Mouse (Mus musculus) gastrocnemius, postnatal 4 days (tissue): Measurements from ENCODE around the gene Nfic. TPM values are rescaled to one million over a fixed set of nuclear protein-coding genes. Genes with fewer than 3 reads are reported as not detected.

Experiments used
- DNase-seq, 2 experiments: peaks; one replicate each; pipeline ENCODE4 v3.0.0; 2021 to 2022; ENCODE audit warnings: low spot score in 2 of 2, mixed read lengths in 2 of 2
- total RNA-seq, 2 experiments: library from RNA; stranded (reverse); gene quantifications; 2 replicates each; pipeline ENCODE4 v1.2.3; 2021

The Nfic gene
- total RNA-seq, 2 experiments from 2014 or later = 274 to 335 TPM

DNA sequence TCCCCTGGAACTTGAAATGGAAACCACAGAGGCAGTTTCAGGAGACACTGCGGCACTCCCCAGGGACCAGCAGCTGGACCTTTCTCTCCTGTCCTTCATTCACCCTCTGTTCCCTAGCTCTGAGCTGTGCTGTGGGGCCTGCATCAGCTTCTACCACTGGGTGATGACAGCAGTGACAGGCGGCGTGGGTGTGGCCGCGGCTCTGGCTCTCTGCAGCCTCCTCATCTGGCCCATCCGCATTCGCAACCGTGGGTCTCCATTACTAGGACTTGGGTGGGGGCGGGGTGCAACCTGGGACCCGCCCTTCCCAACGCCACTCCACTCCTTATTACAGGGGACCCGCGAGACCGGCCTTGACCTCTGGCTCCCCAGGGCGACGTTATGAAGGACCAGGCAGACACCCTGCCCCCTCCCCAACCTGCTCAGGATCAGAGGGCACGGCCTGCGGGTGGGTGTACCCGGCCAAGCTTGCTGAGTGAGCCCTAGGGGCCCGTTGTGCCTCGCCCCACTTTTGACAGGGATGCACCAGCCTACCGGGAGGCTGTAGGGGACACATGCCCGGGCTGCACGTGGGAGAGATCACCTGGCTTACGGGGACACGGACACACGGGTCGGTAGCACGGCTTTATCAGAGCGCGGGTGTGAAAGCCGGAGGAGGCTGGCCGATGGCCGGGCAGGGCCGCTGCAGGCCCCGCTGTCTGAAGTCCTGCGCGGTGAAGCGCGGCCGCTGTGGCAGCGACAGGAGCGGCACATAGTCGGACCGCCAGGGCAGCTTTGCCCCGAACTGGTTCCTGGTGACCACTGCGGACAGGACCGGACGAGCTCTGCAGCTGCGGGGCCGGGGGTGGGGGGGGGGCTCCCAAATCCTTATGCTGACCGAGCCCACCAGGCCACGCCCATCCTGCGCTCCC lies 91.7 kb downstream of the Nfic start:
- DNase-seq = no peak

- DNase-seq = no peak
Measured at GRCm38 (mm10) chr10:81362336-81362949, 93.0 kb downstream of the Nfic start.

DNA sequence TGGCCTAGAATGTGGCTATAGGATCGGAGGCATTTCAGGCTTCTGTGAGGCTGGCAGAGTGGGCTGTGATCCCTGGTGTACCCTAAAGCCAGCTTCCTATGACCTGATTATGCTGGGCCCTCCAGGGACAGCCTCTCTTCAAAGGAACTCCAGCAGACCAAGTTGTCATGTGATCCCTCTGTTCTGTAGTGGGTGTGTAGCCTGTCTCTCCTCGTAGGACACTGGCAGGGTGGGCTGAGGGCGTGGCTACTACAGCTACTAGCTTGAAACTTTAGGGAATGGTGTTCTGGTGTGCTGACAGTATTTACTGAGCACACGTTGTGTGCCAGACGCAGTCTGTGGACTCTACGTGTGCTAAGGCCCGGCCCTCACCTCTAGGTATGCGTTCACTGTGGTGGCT lies 94.7 kb downstream of the Nfic start:
- DNase-seq = no peak

DNA sequence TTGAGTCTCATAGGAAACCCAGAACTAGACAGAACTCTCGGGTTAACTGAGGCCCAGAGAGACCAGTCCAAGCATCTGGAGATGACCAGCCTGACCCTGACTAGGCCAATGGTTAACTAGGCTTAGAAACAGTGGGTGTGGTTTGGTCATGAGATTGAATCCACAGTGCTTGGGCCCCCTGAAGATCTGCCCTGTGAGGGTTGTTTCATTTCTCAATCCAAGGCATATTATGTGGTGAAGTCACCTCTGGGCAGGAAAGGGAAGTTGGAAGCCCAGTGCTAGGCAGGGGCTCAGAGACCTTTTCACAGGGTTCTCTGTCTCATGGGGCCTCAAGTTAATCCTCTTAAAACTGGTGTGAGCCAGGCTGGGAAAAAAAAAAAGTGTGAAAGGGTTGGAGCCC lies 96.6 kb downstream of the Nfic start:
- no peak for DNase-seq

DNA sequence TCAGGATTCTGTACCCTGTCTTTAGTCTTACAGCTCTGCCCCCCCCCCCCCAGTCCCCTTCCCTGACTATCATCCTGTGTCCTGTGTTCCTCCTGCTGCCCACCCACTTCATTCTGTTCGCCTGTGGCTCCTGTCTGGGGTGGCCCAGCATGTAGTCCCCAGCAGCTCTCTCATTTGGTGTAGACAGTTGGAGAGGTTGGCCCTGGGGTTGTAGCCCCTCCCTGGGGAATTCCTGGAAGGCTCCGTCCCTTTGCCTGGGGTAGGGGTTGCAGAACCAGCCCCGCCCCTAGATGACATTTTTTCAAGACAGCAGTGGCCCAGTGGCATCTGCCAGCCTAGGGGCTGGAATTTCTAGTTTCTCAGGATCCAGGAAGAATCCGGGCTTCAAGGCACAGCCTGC lies 97.2 kb downstream of the Nfic start:
- no peak for DNase-seq

DNA sequence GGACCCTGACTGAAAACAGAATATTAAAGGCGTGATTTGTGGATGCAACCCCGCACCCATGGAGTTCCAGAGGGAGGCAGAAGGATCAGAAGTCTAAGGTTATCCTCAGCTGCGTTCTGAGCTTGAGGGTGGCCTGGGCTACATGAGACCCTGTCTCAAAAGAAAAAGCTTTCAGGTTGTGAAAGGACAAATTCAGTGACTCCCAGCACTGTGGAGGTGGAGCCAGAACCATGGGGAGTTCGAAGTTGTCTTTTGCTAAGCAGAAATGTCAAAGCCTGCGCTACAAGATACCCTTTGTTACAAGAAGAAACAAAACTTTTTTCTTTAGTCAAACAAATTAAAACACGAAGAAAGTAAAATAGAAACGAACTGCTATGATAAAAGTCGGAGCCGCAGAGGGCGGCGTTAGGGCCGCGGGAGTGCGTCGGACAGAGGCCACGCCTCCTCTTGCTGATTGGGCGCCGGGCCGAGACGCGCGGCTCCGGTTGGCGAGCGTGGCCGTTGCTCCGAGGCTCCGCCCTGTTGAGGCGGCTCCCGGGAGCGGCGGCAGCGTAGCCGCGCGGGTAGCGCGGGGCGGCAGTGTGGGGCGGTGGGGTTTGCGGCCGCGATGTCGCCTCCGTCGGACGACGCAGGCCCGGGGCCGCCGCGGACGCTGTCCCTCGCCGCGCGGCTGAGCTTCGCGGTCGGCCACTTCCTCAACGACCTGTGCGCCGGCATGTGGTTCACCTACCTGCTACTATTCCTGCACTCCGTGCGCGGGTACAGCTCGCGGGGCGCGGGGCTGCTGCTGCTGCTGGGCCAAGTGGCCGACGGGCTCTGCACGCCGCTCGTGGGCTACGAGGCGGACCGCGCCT lies 98.2 kb downstream of the Nfic start, which contains the start of gene Mfsd12:
Mfsd12 (plus strand) TSS at position 501 of the 854 bp plus-strand sequence.
- peak; percentile 90 to 94 for DNase-seq

- no peak for DNase-seq
Measured at GRCm38 (mm10) chr10:81356352-81356990, 99.0 kb downstream of the Nfic start.

DNA sequence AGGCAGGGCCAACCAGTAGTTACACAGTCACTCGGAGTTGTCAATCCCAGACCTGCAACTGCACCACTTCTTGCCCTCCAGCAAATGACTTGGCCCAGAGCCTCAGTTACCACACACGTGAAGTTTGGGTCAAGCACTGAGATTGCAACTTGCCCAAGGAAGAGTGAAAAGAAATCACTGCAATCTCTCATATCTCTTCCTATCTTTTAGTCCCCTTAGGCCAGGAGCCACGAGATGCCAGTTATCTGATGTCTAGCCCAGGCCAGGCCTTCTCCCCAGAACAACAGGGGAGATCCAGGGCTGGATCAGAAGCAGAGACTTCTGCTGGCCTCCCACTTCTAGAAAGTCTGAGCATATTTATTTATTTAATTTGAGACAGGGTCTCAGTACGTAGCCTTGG lies 99.9 kb downstream of the Nfic start:
- DNase-seq = no peak

DNA sequence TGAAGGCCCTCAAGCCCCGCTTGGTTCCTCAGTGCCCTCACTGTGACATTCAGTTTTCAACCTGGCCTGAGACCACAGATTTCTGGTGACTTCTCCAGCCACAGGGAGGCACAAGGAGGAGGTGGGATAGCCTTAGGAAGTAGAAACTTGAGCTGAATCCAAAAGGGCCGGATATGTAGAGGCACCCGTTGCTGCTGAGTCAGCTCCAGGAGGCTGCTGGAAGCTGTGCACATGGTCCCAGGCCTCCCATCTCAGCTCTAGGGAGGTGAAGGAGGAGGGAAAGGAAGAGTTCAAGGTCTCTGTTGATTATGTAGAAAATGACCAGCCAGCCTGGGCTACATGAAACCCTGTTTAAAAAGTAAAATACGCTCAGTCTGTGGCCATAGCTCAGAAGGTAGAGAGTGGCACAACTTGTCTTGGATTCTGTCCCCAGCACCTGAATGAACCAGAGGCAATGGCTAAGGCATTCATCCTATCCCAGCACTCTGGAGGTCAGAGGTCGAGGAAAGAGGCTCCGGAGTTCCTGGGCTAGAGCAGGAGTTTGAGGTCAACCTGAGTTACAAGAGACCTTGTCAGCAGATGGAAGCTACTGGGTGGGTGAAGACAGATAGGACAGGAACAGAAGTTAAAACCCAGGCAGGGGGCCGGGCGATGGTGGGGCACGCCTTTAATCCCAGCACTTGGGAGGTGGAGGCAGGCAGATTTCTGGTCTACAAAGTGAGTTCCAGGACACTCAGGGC lies 100.5 kb downstream of the Nfic start:
- no peak for DNase-seq

GRCm38 (mm10) chr10:81351678-81352291 lies 103.7 kb downstream of the Nfic start:
- DNase-seq = no peak

DNA sequence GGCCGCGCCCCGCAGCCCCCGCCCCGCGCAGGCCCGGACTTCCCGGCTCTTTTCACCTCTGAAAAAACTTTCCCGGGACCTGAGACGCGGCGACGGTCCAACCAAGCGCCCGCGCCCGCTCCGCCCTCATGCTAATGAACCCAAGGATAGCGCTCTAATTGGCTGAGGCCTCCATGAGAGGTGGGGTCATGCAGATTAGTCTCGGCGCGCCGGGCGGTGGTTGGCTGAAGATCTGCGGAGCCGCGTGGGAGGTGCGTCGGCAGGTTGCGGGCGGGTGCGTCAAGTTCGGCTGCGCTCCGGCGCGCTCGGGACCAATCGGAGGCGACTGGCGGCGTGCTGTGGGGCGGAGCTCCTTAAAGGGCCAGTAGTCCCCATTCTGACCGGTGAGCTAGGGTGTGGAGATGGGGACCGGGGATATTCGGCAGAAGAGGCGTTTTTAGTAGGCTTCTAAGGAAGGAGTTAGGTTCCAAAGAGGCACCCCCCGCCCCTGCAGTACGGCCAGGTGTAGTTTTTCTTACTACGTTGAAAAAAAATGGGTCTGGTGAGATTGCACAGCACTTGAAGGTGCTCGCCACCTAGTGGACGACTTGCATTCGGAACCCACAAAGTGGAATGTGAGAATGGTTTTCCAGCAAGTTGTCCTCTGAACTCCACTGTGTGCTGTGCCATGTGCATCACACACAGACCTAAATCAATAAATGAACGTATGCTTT lies 104.9 kb downstream of the Nfic start, which contains the start of gene Hmg20b:
Hmg20b (minus strand) TSS at position 130 of the 713 bp plus-strand sequence.
- DNase-seq = peak; percentile 98 to 99

GRCm38 (mm10) chr10:81349961-81350350 lies 105.5 kb downstream of the Nfic start:
- DNase-seq = no peak

- DNase-seq = no peak
Measured at GRCm38 (mm10) chr10:81349146-81349545, 106.3 kb downstream of the Nfic start.

GRCm38 (mm10) chr10:81346453-81347067 lies 108.9 kb downstream of the Nfic start:
- DNase-seq = no peak
